8 mouse cellular contexts compared by ENCODE assay signal in genomic region chr8:114369038-114369976, GRCm38 (mm10). TPM values are rescaled to one million over a fixed set of nuclear protein-coding genes. Genes with fewer than 3 reads are reported as not detected.
DNase-seq lines count a peak whose midpoint lies in the region; ATAC-seq and TF ChIP-seq lines count a peak whose summit lies in the region.

No protein-coding gene starts in this region.

- H3K9me3 ChIP-seq in forebrain, embryonic 10.5 days = no peaks in the 10 kb centered on the region
- no peaks in the 10 kb centered on the region for H3K9me3 ChIP-seq in heart, embryonic 14.5 days (ENCODE audit: control insufficient read depth, low read length)
- no peaks in the 10 kb centered on the region for H3K9me3 ChIP-seq in liver, postnatal 0 days (ENCODE audit: low read length)

- DNase-seq in CD4-positive, CD25-positive, alpha-beta regulatory T cell, adult 2 months (ENCODE audit: low read depth, low spot score) = peak; percentile 69
- peak; percentile 82 for DNase-seq in brain, adult 2 months (ENCODE audit: low read depth, low spot score)
- peak; percentile 75 for DNase-seq in forebrain, embryonic 10.5 days (ENCODE audit: extremely low spot score, low spot score)
- peak; percentile 88 to 89 for DNase-seq in kidney, postnatal 4 days
- peak; percentile 80 for DNase-seq in liver, postnatal 0 days
- peak; percentile 5 to 10 for DNase-seq in thymus, adult 18-20 months

- no peak overlapping the region; the same call in 1 of the 2 replicates for H3K9ac ChIP-seq in heart, embryonic 14.5 days (ENCODE audit: low read length)
- H3K9ac ChIP-seq in liver, postnatal 0 days (replicated peaks) = no peak overlapping the region

- H3K27ac ChIP-seq in forebrain, embryonic 10.5 days = no peak overlapping the region
- H3K27ac ChIP-seq in heart, embryonic 14.5 days (replicated peaks in 1 of 2; ENCODE audit: control insufficient read depth in 1 of 2, insufficient read depth in 1 of 2, low read depth in 2 of 2, low read length in 2 of 2) = no peak overlapping the region
- no peak overlapping the region for H3K27ac ChIP-seq in liver, postnatal 0 days (ENCODE audit: low read depth)
- H3K27ac ChIP-seq in olfactory bulb, adult 2 months (ENCODE audit: insufficient read depth, low read depth, low read length) = no peak overlapping the region

- peak overlapping the region; percentile 43 for H3K4me2 ChIP-seq in heart, embryonic 14.5 days (ENCODE audit: low read length)
- no peak overlapping the region for H3K4me2 ChIP-seq in liver, postnatal 0 days (ENCODE audit: low read depth, low read length)

- peak; percentile 88 for TF ChIP-seq CTCF in liver, postnatal 0 days (IDR thresholded peaks at IDR 0.05; ENCODE audit: low read depth)
- TF ChIP-seq CTCF in olfactory bulb, adult 2 months (IDR thresholded peaks at IDR 0.05; ENCODE audit: insufficient read depth, low read depth, low read length) = peak; percentile 77

- no peak for TF ChIP-seq EP300 in liver, postnatal 0 days (IDR thresholded peaks at IDR 0.05; ENCODE audit: low read depth)

- WGBS in forebrain, embryonic 10.5 days = 46% methylated on average over 27 of the region's 27 CpGs
- WGBS in heart, embryonic 14.5 days = 36% methylated on average over 27 of the region's 27 CpGs
- 28% methylated on average over 27 of the region's 27 CpGs for WGBS in liver, postnatal 0 days (ENCODE audit: insufficient replicate concordance)
- 30% methylated on average over 27 of the region's 27 CpGs for WGBS in olfactory bulb, adult 2 months

- ATAC-seq in heart, embryonic 14.5 days (ENCODE audit: insufficient number of reproducible peaks, insufficient read depth, low FRiP score, low read depth) = no peak
- ATAC-seq in liver, postnatal 0 days = no peak

- 0 out of 2 replicates have a peak, but pooled peaks cover 4% of the 10 kb centered on the region for H3K36me3 ChIP-seq in forebrain, embryonic 10.5 days (replicated peaks)
- H3K36me3 ChIP-seq in heart, embryonic 14.5 days (ENCODE audit: control insufficient read depth, insufficient read depth, low read length) = no peaks in the 10 kb centered on the region
- H3K36me3 ChIP-seq in liver, postnatal 0 days (replicated peaks; ENCODE audit: insufficient read depth, low read length) = no peaks in the 10 kb centered on the region

- H3K4me3 ChIP-seq in forebrain, embryonic 10.5 days = no peak overlapping the region
- no peak overlapping the region for H3K4me3 ChIP-seq in heart, embryonic 14.5 days (ENCODE audit: control insufficient read depth in 1 of 2, insufficient read depth in 1 of 2, low read depth in 1 of 2, low read length in 2 of 2)
- H3K4me3 ChIP-seq in liver, postnatal 0 days (ENCODE audit: low read depth, low read length) = no peak overlapping the region
- peak overlapping the region; percentile 33 for H3K4me3 ChIP-seq in olfactory bulb, adult 2 months (ENCODE audit: insufficient read depth, low read depth, low read length)

- no peaks in the 10 kb centered on the region for H3K27me3 ChIP-seq in forebrain, embryonic 10.5 days (ENCODE audit: poor library complexity, severe bottlenecking)
- no peaks in the 10 kb centered on the region for H3K27me3 ChIP-seq in heart, embryonic 14.5 days (ENCODE audit: control insufficient read depth, insufficient read depth, low read length)
- no peaks in the 10 kb centered on the region for H3K27me3 ChIP-seq in liver, postnatal 0 days (ENCODE audit: insufficient read depth, low read length)

- 0 out of 2 replicates have a peak, but pooled peaks cover 3% of the 10 kb centered on the region for H3K4me1 ChIP-seq in forebrain, embryonic 10.5 days
- no peaks in the 10 kb centered on the region for H3K4me1 ChIP-seq in heart, embryonic 14.5 days (ENCODE audit: control insufficient read depth in 2 of 2, insufficient read depth in 2 of 2, low read length in 2 of 2)
- H3K4me1 ChIP-seq in liver, postnatal 0 days (ENCODE audit: insufficient read depth) = no peaks in the 10 kb centered on the region
- H3K4me1 ChIP-seq in olfactory bulb, adult 2 months (ENCODE audit: control insufficient read depth, insufficient read depth, low read length) = peaks cover 2% of the 10 kb centered on the region; the same call in 1 of the 2 replicates

- no peak for TF ChIP-seq POLR2A in olfactory bulb, adult 2 months (IDR thresholded peaks at IDR 0.05; ENCODE audit: insufficient read depth, low read depth, low read length)

RNA-seq across cellular contexts. Expression of gene Clec3a, which starts 48.6 kb away (rescaled TPM):
- polyA plus RNA-seq in forebrain, embryonic 10.5 days (2016; fragmentation: Nextera tagmentation; extraction: Ambion mirVana) = not detected in 2 replicates
- not detected in 2 replicates for polyA plus RNA-seq in heart, embryonic 14.5 days (2014; fragmentation: Nextera tagmentation; extraction: Ambion mirVana)
- polyA plus RNA-seq in liver, postnatal 0 days (2015; fragmentation: Nextera tagmentation; extraction: Ambion mirVana) = not detected in 2 replicates
- not detected in 2 replicates for polyA plus RNA-seq in olfactory bulb, adult 2 months (2012; ENCODE audit: insufficient read depth, insufficient read length, low replicate concordance, missing spikeins)

Comparison
In these comparisons a context has a peak if more than half of its experiments do, and no peak if none do; other contexts are left out.
1. DNase-seq: peak in every context shown above with its lines; median percentile 88 in kidney, postnatal 4 days; 82 in brain, adult 2 months; 80 in liver, postnatal 0 days; 75 in forebrain, embryonic 10.5 days; 69 in CD4-positive, CD25-positive, alpha-beta regulatory T cell, adult 2 months; 8 in thymus, adult 18-20 months.